Mouse (Mus musculus) Patski (cell line): ENCODE results near the gene Gart. TPM values are rescaled to one million over a fixed set of nuclear protein-coding genes. Genes with fewer than 3 reads are reported as not detected.

ENCODE experiments used
- ATAC-seq: fragments of 100-300 bp; one replicate; pipeline ENCODE4 v1.8.0; 2021
- CTCF ChIA-PET: fragments of 350-600 bp; sonication (Branson Sonifier 250); formaldehyde crosslinking; loops from one replicate; lab custom pipeline; 2022; ENCODE audit warnings: inconsistent platforms; lab: Charles Lee
- POLR2A ChIA-PET: fragments of 350-600 bp; sonication (Branson Sonifier 250); formaldehyde crosslinking; loops from one replicate; lab custom pipeline; 2022; ENCODE audit warnings: antibody characterized with exemption, inconsistent platforms; lab: Charles Lee
- DNase-seq: peaks from one replicate; pipeline ENCODE4 v3.0.0-alpha.2; 2011; ENCODE audit warnings: low read depth, low spot score
- H3K27me3 ChIP-seq: fragments of 371-371 bp; one replicate; pipeline ENCODE4 v1.5.1; 2021
- CTCF ChIP-seq: fragments of 100-300 bp; IDR thresholded peaks from one replicate; pipeline ENCODE4 v1.5.1; 2021
- in situ Hi-C: fragments of 300-500 bp; cut with MboI; formaldehyde crosslinking; loops from 3 replicates; pipeline ENCODE4 v1.11.1; 2018; ENCODE audit warnings: low pct_unique_long_range_greater_than_20kb, mixed read lengths
- polyA plus RNA-seq: library from polyadenylated mRNA; unstranded; gene quantifications from one replicate; pipeline ENCODE4 v1.2.3, GENCODE M21; 2021

The Gart gene
- polyA plus RNA-seq, 1 experiment from 2014 or later, result 79.5 TPM

- ChIA-PET POLR2A (interaction anchor here (0.9 kb wide), 1 partner anchor 16 kb away, joined by 3 read pairs; no protein-coding TSS in a partner anchor), CTCF (interaction anchor here (2.8 kb wide), 1 partner anchor 11 kb away, joined by 10 read pairs; no protein-coding TSS in a partner anchor)
- H3K27me3 ChIP-seq, result no peaks in the 10 kb centered on the region
- no peak for TF ChIP-seq CTCF
- no peak for DNase-seq
- in situ Hi-C loops, result no loop called here
- no peak for ATAC-seq
These were observed 53.5 kb downstream of the Gart start for GRCm38 (mm10) chr16:91593262-91593661.

DNA sequence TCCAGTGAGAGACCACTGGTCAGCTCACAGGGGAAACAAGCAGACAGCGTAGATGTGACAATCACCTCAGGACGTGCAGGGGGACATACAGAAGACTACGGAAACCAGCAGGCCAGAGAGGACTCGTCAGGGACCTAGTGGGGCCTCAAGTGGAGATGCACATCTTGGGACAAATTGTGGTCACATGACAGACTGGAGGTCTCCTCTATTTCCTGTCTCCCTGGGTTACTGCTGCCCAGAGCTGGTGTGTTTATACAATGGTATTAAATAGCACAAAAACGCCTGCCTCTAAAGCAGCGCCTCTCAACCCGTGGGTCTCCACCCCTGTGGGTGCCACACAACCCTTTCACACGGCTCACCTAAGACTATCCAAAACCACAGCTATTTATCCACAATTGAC is 54.6 kb downstream of the Gart start:
- POLR2A ChIA-PET, result no interaction called here
- H3K27me3 ChIP-seq, result no peaks in the 10 kb centered on the region
- no peak for DNase-seq
- no peak for ATAC-seq
- CTCF ChIA-PET, result interaction anchor here (2.8 kb wide), 1 partner anchor 10 kb away, joined by 10 read pairs; no protein-coding TSS in a partner anchor
- TF ChIP-seq CTCF, result no peak
- in situ Hi-C loops, result no loop called here

DNA sequence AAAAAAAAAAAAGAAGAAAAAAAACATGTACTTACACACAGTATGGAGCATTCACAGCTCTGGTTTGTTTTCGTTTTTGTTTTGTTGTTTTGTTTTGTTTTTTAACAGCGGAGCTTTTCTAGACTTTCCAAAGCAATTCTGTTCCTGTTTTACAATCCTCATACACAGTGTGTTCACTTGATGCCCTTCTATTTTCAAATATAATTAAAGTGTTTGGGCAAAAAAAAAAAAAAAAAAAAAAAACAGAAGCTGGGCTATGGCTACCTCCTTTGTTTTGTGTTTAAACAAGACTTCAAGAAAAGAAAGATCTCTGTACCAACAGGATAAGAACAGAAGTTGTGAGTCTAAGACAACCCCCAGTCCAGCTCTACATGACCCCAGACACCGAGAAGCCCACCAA is 58.0 kb downstream of the Gart start:
- in situ Hi-C loops, result loop anchor here (5.0 to 10.0 kb wide), 2 partner anchors 76 to 224 kb away; no protein-coding TSS in a partner anchor
- CTCF ChIA-PET, result interaction anchor here (2.0 kb wide), 1 partner anchor 77 kb away, joined by 6 read pairs; no protein-coding TSS in a partner anchor

DNA sequence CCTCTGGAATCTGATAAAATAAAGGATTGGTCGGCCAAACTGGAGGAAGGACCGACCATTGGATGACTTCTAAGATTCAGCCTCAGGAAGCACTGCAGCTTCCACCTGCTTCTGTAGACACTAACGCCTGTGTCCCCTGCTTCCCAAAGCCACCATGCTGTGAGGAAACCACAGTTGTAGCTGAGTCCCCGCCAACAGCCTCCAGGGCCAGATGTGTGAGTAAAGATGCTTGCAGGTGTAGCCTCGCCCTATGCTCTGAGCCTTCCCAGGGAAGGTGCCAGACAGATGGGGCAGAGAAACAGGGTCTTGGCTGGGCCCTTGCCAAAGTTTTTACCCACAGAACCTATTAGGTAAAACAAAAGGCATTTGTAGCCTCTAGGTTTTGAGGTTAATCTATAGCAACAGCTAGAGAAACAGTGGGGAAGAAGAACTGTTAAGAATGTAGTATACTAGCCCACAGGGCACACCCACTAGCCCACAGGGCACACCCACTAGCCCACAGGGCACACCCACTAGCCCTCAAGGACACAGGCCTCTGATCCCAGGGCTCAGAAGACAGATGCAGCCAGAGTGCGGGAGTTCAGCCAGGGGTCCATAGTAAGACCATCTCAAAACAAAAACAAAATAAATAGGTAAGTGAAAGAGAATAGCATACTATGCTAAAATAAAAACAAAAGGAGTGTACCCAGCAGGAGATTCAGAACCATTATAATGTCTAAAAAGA is 58.9 kb downstream of the Gart start:
- ATAC-seq (no peak), DNase-seq (no peak)
- no peak for TF ChIP-seq CTCF
- no peaks in the 10 kb centered on the region for H3K27me3 ChIP-seq
- ChIA-PET POLR2A (no interaction called here), CTCF (interaction anchor here (0.6 kb wide), 1 partner anchor 972 kb away, joined by 3 read pairs; no protein-coding TSS in a partner anchor)
- in situ Hi-C loops, result loop anchor here (5.0 to 10.0 kb wide), 2 partner anchors 76 to 223 kb away; no protein-coding TSS in a partner anchor

More for the DNA sequence above, 58.0 kb downstream of the Gart start:
- POLR2A ChIA-PET, result interaction anchor here (0.6 kb wide), 4 partner anchors 21 to 757 kb away, joined by 3 to 4 read pairs (median 3); no protein-coding TSS in a partner anchor
- DNase-seq, result no peak
- ATAC-seq, result no peak
- no peaks in the 10 kb centered on the region for H3K27me3 ChIP-seq
- no peak for TF ChIP-seq CTCF

DNA sequence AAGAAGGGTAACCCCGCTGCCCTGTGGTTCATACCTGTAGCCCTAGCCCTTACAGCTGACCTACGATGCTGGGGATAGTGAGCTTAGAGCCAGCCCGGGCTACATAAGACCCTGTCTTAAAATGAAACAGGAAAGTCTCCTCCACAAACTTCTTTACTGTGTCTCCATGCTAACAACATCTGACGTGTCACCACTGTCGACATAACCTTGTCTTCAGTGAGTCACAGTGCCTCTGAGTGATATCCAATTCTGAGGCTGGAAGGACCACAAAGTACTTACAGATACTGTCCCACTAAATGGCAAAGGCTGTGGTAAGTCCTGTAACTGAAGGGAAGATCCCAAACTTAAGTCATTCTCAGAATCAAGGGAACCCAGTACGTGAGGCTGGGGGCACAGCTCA is 60.5 kb downstream of the Gart start:
- in situ Hi-C loops, result loop anchor here (5.0 to 10.0 kb wide), 2 partner anchors 74 to 221 kb away; no protein-coding TSS in a partner anchor
- no peaks in the 10 kb centered on the region for H3K27me3 ChIP-seq
- no peak for ATAC-seq
- CTCF ChIA-PET, result no interaction called here
- no peak for TF ChIP-seq CTCF
- POLR2A ChIA-PET, result interaction anchor here (0.6 kb wide), 1 partner anchor 67 kb away, joined by 3 read pairs; no protein-coding TSS in a partner anchor
- no peak for DNase-seq

DNA sequence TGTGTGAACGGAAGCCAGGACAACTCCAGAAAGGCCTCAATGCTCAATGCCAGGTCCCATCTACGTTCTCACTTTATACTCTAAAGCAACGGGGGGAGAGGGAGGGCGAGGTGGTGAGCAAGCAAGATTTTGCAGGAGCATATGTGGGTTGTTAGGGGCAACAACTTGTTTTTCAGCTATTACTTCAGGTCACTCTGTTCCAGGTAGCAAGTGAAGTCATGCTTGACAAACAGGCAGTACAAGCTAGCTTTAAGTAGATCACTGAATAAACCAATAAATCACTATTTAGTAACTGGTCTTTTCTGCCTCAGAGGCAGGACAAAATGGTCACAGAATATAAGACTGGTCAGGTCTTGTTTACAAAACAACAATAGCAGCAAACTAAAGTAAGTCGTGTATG is 61.1 kb downstream of the Gart start:
- no peak for ATAC-seq
- in situ Hi-C loops, result loop anchor here (5.0 to 10.0 kb wide), 2 partner anchors 73 to 221 kb away; no protein-coding TSS in a partner anchor
- no peak for TF ChIP-seq CTCF
- no peak for DNase-seq
- ChIA-PET CTCF (no interaction called here), POLR2A (interaction anchor here (0.6 kb wide), 1 partner anchor 68 kb away, joined by 3 read pairs; no protein-coding TSS in a partner anchor)
- H3K27me3 ChIP-seq, result no peaks in the 10 kb centered on the region

DNA sequence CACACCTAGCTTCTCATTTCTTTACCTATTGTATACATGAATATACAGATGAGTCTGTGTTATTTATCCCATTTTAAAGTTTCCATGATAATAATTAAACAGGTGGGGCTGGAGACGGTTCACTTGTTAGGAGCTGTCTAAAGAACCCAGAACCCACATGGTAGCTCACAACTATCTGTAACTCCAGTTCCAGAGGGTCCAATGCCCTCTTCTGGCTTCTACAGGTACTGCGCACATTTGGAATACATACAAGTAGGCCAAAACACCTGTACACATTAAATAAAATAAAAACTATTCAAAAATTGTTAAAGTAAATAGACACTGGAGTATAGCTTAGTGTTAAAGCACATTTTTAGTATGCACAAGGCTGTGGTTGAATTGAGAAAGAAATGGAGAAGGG is 64.4 kb downstream of the Gart start:
- ChIA-PET POLR2A (interaction anchor here (1.0 kb wide), 1 partner anchor 9 kb away, joined by 5 read pairs; no protein-coding TSS in a partner anchor), CTCF (interaction anchor here (0.8 to 2.8 kb wide), 10 partner anchors 10 to 223 kb away, joined by 3 to 11 read pairs (median 5); no protein-coding TSS in a partner anchor)
- peak; percentile 71 for TF ChIP-seq CTCF
- no peak for ATAC-seq
- in situ Hi-C loops, result loop anchor here (10.0 kb wide), 1 partner anchor 218 kb away; no protein-coding TSS in a partner anchor
- no peak for DNase-seq
- no peaks in the 10 kb centered on the region for H3K27me3 ChIP-seq

- no peaks in the 10 kb centered on the region for H3K27me3 ChIP-seq
- ChIA-PET POLR2A (no interaction called here), CTCF (interaction anchor here (1.5 kb wide), 1 partner anchor 9 kb away, joined by 5 read pairs; no protein-coding TSS in a partner anchor)
- no peak for TF ChIP-seq CTCF
- DNase-seq (no peak), ATAC-seq (no peak)
- in situ Hi-C loops, result no loop called here
These were observed 67.6 kb downstream of the Gart start for GRCm38 (mm10) chr16:91578980-91579720.

- ATAC-seq (no peak), DNase-seq (no peak)
- in situ Hi-C loops, result no loop called here
- TF ChIP-seq CTCF, result no peak
- CTCF ChIA-PET, result interaction anchor here (1.1 kb wide), 2 partner anchors 9 to 18 kb away, joined by 3 read pairs; no protein-coding TSS in a partner anchor
- H3K27me3 ChIP-seq, result no peaks in the 10 kb centered on the region
- POLR2A ChIA-PET, result no interaction called here
These were observed 71.6 kb downstream of the Gart start for GRCm38 (mm10) chr16:91575151-91575550.

Other genes with a start within 250 kb of the Gart start
- gene Il10rb, start 240.8 kb downstream of the Gart start, polyA plus RNA-seq, result 50.0 TPM
- 60.6 TPM for gene Ifnar1, start 161.7 kb downstream of the Gart start, polyA plus RNA-seq
- gene Ifngr2, start 99.9 kb downstream of the Gart start, polyA plus RNA-seq, result 31.3 TPM
- gene Tmem50b, start 49.2 kb downstream of the Gart start, polyA plus RNA-seq, result 59.8 TPM
- gene Dnajc28, start 27.9 kb downstream of the Gart start, polyA plus RNA-seq, result 5.0 TPM
- 151 TPM for gene Son, start 554 bp upstream of the Gart start, polyA plus RNA-seq
- 11.7 TPM for gene Donson, start 41.8 kb upstream of the Gart start, polyA plus RNA-seq
- gene Cryzl1, start 82.0 kb upstream of the Gart start, polyA plus RNA-seq, result 82.3 TPM
- gene Itsn1, start 82.3 kb upstream of the Gart start, polyA plus RNA-seq, result 36.0 TPM